Mouse (Mus musculus) neural tube, embryonic 15.5 days (tissue): ENCODE results near the gene Nupr1. TPM values are rescaled to one million over a fixed set of nuclear protein-coding genes. Genes with fewer than 3 reads are reported as not detected.
"Not testable (repeated sequence)": the region's sequence is repeated elsewhere in the genome, so short reads cannot be mapped to it uniquely, and the experiment has no call there.

Source experiments
- ATAC-seq: fragments of 200-750 bp; cut with Nextera tagmentation; 2 replicates; pipeline ENCODE4 v1.8.0; 2017; ENCODE audit warnings: mild to moderate bottlenecking, moderate TSS enrichment, moderate library complexity; ENCODE audit not compliant: low FRiP score
- H3K27ac ChIP-seq: fragments of 300-500 bp; sonication (generic); replicated peaks from 2 replicates; pipeline ENCODE4 v1.5.1; 2015; ENCODE audit warnings: mild to moderate bottlenecking, inconsistent platforms
- H3K27me3 ChIP-seq: fragments of 300-500 bp; sonication (generic); replicated peaks from 2 replicates; pipeline ENCODE4 v1.6.1; 2015; ENCODE audit warnings: inconsistent platforms
- H3K36me3 ChIP-seq: fragments of 300-500 bp; sonication (generic); 2 replicates; pipeline ENCODE4 v1.6.1; 2015; ENCODE audit warnings: inconsistent platforms
- H3K4me1 ChIP-seq: fragments of 300-500 bp; sonication (generic); 2 replicates; pipeline ENCODE4 v1.6.1; 2015; ENCODE audit warnings: inconsistent platforms
- H3K4me2 ChIP-seq: fragments of 300-500 bp; sonication (generic); 2 replicates; pipeline ENCODE4 v1.6.1; 2015; ENCODE audit warnings: inconsistent platforms, mild to moderate bottlenecking, moderate library complexity
- H3K4me3 ChIP-seq: fragments of 300-500 bp; sonication (generic); replicated peaks from 2 replicates; pipeline ENCODE4 v1.5.1; 2015; ENCODE audit warnings: mild to moderate bottlenecking, inconsistent platforms
- H3K9ac ChIP-seq: fragments of 300-500 bp; sonication (generic); replicated peaks from 2 replicates; pipeline ENCODE4 v1.6.1; 2015; ENCODE audit warnings: mild to moderate bottlenecking, inconsistent platforms
- H3K9me3 ChIP-seq: fragments of 300-500 bp; sonication (generic); replicated peaks from 2 replicates; pipeline ENCODE4 v1.6.1; 2016; ENCODE audit warnings: inconsistent platforms
- WGBS: fragments of 180-500 bp; shearing (Covaris S2); methylation state at CpG from one replicate; pipeline ENCODE4 v1.1.7; 2015; ENCODE audit warnings: mixed read lengths; 5-methylcytosine and 5-hydroxymethylcytosine counted together
- polyA plus RNA-seq: library from polyadenylated mRNA; unstranded; fragments of >200 nt; fragmentation: Nextera tagmentation; extraction: Ambion mirVana; gene quantifications from 2 replicates; pipeline ENCODE4 v1.2.1, GENCODE M21; 2015

The Nupr1 gene
- polyA plus RNA-seq, 1 experiment from 2014 or later = 12.4 TPM

- H3K36me3 ChIP-seq = peaks cover 35% of the 10 kb centered on the region
- ATAC-seq = no peak
- WGBS = 81% methylated on average over 8 of the region's 8 CpGs
Measured at GRCm38 (mm10) chr7:126663646-126664045, 33.0 kb upstream of the Nupr1 start.

DNA sequence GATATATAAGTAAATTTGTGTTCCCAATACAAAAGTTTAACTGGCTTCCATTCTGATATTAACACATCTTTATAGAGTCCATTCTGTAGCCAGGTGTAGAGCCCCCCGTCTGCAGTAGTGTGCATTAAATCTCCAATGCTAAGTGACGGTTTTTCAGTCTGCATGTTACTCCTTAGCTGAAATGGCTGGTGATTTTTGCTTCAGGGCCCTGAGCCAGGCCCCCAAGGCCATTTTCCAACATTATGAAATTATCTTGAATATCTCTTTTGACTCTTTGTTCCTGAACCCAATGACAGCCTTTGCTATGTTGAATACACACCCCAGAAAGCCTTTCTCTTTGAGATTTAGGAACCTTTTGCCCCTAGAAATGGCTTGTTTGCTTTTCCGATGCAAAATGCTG lies 29.1 kb upstream of the Nupr1 start:
- ATAC-seq = no peak
- no peak overlapping the region for H3K4me3 ChIP-seq
- no peaks in the 10 kb centered on the region; the same call in 1 of the 2 replicates for H3K4me1 ChIP-seq
- H3K27ac ChIP-seq = no peak overlapping the region
- no peaks in the 10 kb centered on the region for H3K27me3 ChIP-seq
- WGBS = 81% methylated on average over 3 of the region's 3 CpGs
- H3K9me3 ChIP-seq = no peaks in the 10 kb centered on the region
- H3K4me2 ChIP-seq = no peak overlapping the region
- no peak overlapping the region for H3K9ac ChIP-seq
- H3K36me3 ChIP-seq = peaks cover 10% of the 10 kb centered on the region

More at GRCm38 (mm10) chr7:126663646-126664045, 33.0 kb upstream of the Nupr1 start:
- H3K9me3 ChIP-seq = no peaks in the 10 kb centered on the region
- no peak overlapping the region for H3K27ac ChIP-seq
- no peak overlapping the region for H3K4me3 ChIP-seq
- no peak overlapping the region for H3K4me2 ChIP-seq
- no peaks in the 10 kb centered on the region for H3K4me1 ChIP-seq
- H3K27me3 ChIP-seq = no peaks in the 10 kb centered on the region
- no peak overlapping the region for H3K9ac ChIP-seq

DNA sequence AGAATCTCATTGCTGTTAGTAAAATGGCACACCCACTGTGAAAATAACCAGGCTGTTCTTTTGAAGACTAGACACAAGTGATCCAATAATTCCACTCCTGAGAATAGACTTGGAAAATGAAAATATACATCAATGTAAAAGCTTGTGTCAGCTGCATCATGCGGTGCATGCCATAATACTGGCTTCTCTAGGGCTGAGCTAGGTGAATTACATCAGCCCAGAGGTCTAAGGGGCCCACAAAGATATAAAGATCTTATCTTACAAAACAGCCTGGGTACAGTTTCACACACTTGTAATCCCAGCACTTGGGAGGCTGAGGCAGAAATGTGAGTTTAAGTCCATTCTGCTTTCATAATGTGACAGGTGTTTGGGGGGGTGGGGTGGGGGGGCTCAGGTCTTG lies 26.9 kb upstream of the Nupr1 start:
- H3K27ac ChIP-seq = peak overlapping the region; percentile 48
- H3K9ac ChIP-seq = no peak overlapping the region
- H3K36me3 ChIP-seq = peaks cover 3% of the 10 kb centered on the region; the same call in 1 of the 2 replicates
- 0 out of 2 replicates have a peak, but pooled peaks have one; percentile 50 for ATAC-seq
- no peaks in the 10 kb centered on the region; the same call in 1 of the 2 replicates for H3K4me1 ChIP-seq
- WGBS = 49% methylated on average over 1 of the region's 1 CpGs
- H3K4me2 ChIP-seq = no peak overlapping the region
- H3K9me3 ChIP-seq = no peaks in the 10 kb centered on the region
- no peaks in the 10 kb centered on the region for H3K27me3 ChIP-seq
- H3K4me3 ChIP-seq = no peak overlapping the region

GRCm38 (mm10) chr7:126655695-126656094 lies 25.0 kb upstream of the Nupr1 start:
- no peak overlapping the region for H3K4me3 ChIP-seq
- no peaks in the 10 kb centered on the region for H3K27me3 ChIP-seq
- H3K27ac ChIP-seq = no peak overlapping the region
- H3K4me1 ChIP-seq = no peaks in the 10 kb centered on the region; the same call in 1 of the 2 replicates
- 95% methylated on average over 3 of the region's 3 CpGs for WGBS
- no peak overlapping the region for H3K4me2 ChIP-seq
- H3K9ac ChIP-seq = no peak overlapping the region
- H3K9me3 ChIP-seq = no peaks in the 10 kb centered on the region
- H3K36me3 ChIP-seq = no peaks in the 10 kb centered on the region
- no peak for ATAC-seq

DNA sequence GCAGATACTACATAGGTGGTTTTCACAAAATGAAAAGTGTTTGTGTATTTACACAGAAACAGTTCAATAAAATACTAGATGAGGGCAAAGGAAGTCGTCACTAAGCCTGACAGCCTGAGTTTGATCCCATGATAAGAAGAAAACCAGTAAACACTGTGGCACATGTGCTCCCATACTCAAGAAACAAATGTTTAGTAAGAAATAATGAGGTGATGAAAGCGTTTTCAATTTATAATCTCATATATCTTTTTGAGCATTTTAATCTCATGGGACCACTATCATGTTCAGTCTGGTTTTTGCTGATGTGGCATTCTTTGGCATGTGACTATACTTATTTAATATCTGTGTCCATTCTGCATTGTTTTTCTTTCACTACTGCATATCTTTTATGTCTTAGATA lies 23.3 kb upstream of the Nupr1 start:
- Histone ChIP-seq H3K4me3 (no peak overlapping the region), H3K9me3 (no peaks in the 10 kb centered on the region), H3K9ac (no peak overlapping the region), H3K4me1 (peaks cover 11% of the 10 kb centered on the region), H3K4me2 (no peak overlapping the region), H3K27ac (no peak overlapping the region), H3K27me3 (no peaks in the 10 kb centered on the region), H3K36me3 (no peaks in the 10 kb centered on the region)
- 66% methylated on average over 2 of the region's 2 CpGs for WGBS
- no peak for ATAC-seq

DNA sequence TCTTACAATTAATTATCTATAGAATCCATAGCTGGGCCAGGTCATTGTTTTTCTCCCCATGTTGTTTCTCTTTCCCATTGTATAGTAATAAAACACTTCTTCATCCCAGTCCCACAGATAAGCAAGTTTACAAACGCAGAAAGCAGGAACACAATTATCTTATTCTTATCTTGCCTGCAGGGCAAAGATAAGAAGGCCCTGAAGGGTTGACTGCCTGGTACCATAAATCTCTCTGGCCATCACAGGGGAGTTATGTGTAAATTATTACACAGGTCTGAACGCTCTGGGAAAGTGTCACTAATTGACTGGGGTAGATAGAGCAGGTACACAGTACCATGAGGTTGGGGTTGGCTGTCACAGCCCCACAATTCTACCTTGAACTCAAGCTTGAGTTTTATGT lies 20.2 kb upstream of the Nupr1 start:
- Histone ChIP-seq H3K36me3 (no peaks in the 10 kb centered on the region), H3K4me2 (no peak overlapping the region), H3K4me1 (peaks cover 17% of the 10 kb centered on the region), H3K4me3 (no peak overlapping the region), H3K27ac (no peak overlapping the region), H3K9ac (no peak overlapping the region), H3K9me3 (no peaks in the 10 kb centered on the region), H3K27me3 (no peaks in the 10 kb centered on the region)
- WGBS = 73% methylated on average over 2 of the region's 2 CpGs
- ATAC-seq = no peak

GRCm38 (mm10) chr7:126649231-126650051 lies 18.8 kb upstream of the Nupr1 start, which contains the start of gene Sgf29:
TSS of gene Sgf29 (plus strand) at chr7:126649309.
- Histone ChIP-seq H3K4me1 (peaks cover 21% of the 10 kb centered on the region), H3K27me3 (no peaks in the 10 kb centered on the region), H3K36me3 (no peaks in the 10 kb centered on the region), H3K4me3 (peak within 1 kb of the TSS; percentile 60), H3K4me2 (peak within 1 kb of the TSS; percentile 79), H3K27ac (peak within 1 kb of the TSS; percentile 96), H3K9me3 (no peaks in the 10 kb centered on the region), H3K9ac (peak within 1 kb of the TSS; percentile 74)
- ATAC-seq = peak; percentile 99
- WGBS = 2% methylated on average over 57 of the region's 57 CpGs

DNA sequence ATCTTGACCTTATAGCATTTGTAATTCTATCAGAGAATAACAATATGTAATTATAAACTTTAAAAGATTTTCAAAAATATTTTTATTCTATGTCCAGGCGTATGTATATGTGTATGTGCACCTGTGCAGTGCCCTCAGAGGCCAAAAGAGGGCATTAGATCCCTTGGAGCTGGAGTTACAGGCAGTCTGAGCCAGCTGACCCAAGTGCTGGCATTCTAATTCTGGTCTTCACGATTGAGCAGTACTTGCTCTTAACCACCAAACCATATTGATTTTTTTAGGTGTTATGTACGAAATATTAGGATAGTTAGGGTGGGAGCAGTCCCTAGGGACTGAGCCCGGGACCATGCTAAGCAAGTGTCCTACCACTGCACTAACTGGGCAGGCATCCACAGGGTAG lies 17.8 kb upstream of the Nupr1 start:
- Histone ChIP-seq H3K36me3 (no peaks in the 10 kb centered on the region), H3K4me2 (peak overlapping the region; percentile 79), H3K27ac (peak overlapping the region; percentile 96), H3K4me1 (peaks cover 21% of the 10 kb centered on the region), H3K4me3 (peak overlapping the region; percentile 60), H3K9ac (no peak overlapping the region), H3K27me3 (no peaks in the 10 kb centered on the region), H3K9me3 (no peaks in the 10 kb centered on the region)
- WGBS = 83% methylated on average over 4 of the region's 4 CpGs
- ATAC-seq = no peak

DNA sequence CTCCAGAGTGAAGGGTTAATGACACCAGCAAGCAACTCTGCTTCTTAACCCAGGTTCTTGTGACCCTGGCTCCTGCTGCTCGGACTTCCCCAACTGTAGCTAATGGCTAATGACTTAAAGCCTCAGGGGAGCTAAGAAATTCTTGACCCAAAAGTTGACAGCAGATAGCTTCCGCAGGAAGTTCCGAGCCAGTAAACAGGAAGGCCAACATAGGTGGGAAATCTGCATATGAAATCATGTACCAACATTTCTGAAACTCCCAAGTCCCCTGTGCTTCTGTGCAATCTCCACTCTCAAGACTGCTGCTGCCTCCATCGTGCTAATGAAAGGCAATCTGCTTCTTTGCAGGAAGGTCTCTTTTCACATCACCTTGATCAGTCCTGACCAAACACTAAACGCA lies 15.0 kb upstream of the Nupr1 start:
- Histone ChIP-seq H3K27ac (no peak overlapping the region), H3K4me2 (no peak overlapping the region), H3K4me1 (peaks cover 21% of the 10 kb centered on the region), H3K9me3 (no peaks in the 10 kb centered on the region), H3K27me3 (no peaks in the 10 kb centered on the region), H3K36me3 (no peaks in the 10 kb centered on the region), H3K9ac (no peak overlapping the region), H3K4me3 (no peak overlapping the region)
- WGBS = 53% methylated on average over 5 of the region's 5 CpGs
- ATAC-seq = no peak

DNA sequence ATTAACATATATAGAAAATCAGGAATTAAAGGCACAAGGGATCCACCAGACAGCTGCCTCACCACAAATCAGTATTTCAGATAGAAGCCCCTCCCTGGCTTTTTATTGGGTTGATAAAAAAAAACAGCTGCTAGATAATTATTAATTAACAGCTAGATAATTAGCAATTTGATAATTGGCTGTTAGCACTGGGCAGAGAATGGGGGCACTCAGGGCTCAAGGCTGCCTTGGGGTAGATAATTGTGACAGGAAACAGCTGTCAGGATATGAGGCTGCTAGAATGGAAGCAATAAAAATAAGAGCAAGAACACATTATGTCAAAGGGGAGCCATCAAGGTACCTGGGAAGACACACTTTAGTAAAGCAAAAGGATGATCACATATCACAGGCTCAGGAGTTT lies 14.3 kb upstream of the Nupr1 start:
- Histone ChIP-seq H3K9me3 (no peaks in the 10 kb centered on the region), H3K4me1 (peaks cover 14% of the 10 kb centered on the region), H3K27ac (no peak overlapping the region), H3K4me3 (no peak overlapping the region), H3K27me3 (no peaks in the 10 kb centered on the region), H3K36me3 (no peaks in the 10 kb centered on the region), H3K9ac (no peak overlapping the region), H3K4me2 (no peak overlapping the region)
- ATAC-seq = no peak

DNA sequence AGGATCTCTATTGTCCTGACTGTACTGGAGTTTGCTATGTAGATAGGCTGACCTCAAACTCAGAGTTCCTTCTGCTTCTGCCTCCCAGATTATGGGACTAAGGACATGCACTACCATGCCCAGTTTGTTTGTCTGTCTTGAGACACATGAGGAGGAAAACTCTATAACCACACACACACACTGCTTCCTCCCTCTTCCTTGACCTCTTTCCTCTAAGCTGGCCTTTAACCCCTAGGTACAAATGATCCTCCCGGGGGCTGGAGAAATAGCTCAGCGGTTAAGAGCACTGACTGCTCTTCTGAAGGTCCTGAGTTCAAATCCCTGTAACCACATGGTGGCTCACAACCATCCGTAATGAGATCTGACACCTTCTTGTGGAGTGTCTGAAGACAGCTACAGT lies 13.7 kb upstream of the Nupr1 start:
- no peaks in the 10 kb centered on the region for H3K9me3 ChIP-seq
- H3K4me3 ChIP-seq = no peak overlapping the region
- no peaks in the 10 kb centered on the region for H3K27me3 ChIP-seq
- 85% methylated on average over 3 of the region's 3 CpGs for WGBS
- H3K4me1 ChIP-seq = peaks cover 10% of the 10 kb centered on the region
- H3K36me3 ChIP-seq = no peaks in the 10 kb centered on the region
- H3K4me2 ChIP-seq = no peak overlapping the region
- ATAC-seq = no peak
- H3K9ac ChIP-seq = no peak overlapping the region
- no peak overlapping the region for H3K27ac ChIP-seq

GRCm38 (mm10) chr7:126643244-126643617 lies 12.6 kb upstream of the Nupr1 start:
- not testable (repeated sequence) for H3K27ac ChIP-seq, H3K27me3 ChIP-seq, H3K4me3 ChIP-seq, ATAC-seq, H3K36me3 ChIP-seq, H3K4me1 ChIP-seq, H3K9me3 ChIP-seq, H3K9ac ChIP-seq, H3K4me2 ChIP-seq
- 74% methylated on average over 3 of the region's 3 CpGs for WGBS
